Mouse (Mus musculus) CH12.LX (cell line): ENCODE results near the gene Slc25a12. TPM values are rescaled to one million over a fixed set of nuclear protein-coding genes. Genes with fewer than 3 reads are reported as not detected.

ENCODE experiments used
- DNase-seq: peaks from one replicate; pipeline ENCODE4 v3.0.0-alpha.2; 2013; ENCODE audit errors: extremely low read depth
- H3K27ac ChIP-seq: 2 replicates; pipeline ENCODE4 v1.5.1; 2012; ENCODE audit warnings: low read depth, mild to moderate bottlenecking, control low read depth, moderate library complexity; ENCODE audit not compliant: insufficient read depth
- H3K27me3 ChIP-seq: replicated peaks from 2 replicates; pipeline ENCODE3; 2012; ENCODE audit warnings: inconsistent platforms
- H3K36me3 ChIP-seq, 2 experiments: replicated peaks in 1 of 2; 2 replicates each; pipeline versions ENCODE3 to v1.6.1; 2012; ENCODE audit warnings: inconsistent platforms in 1 of 2, low read length in 1 of 2, mild to moderate bottlenecking in 1 of 2, mixed read lengths in 1 of 2, moderate library complexity in 1 of 2; ENCODE audit not compliant: control insufficient read depth in 1 of 2, insufficient read depth in 1 of 2
- H3K4me1 ChIP-seq, 2 experiments: 2 replicates each; pipeline ENCODE4 v1.6.1; 2012; ENCODE audit warnings: inconsistent platforms in 1 of 2, moderate library complexity in 1 of 2; ENCODE audit not compliant: insufficient read depth in 2 of 2, control insufficient read depth in 1 of 2
- H3K4me2 ChIP-seq: 2 replicates; pipeline ENCODE4 v1.6.1; 2012; ENCODE audit warnings: low read depth, mild to moderate bottlenecking, control low read depth; ENCODE audit not compliant: poor library complexity, insufficient read depth, severe bottlenecking
- H3K4me3 ChIP-seq, 3 experiments: fragments of 150-350 bp in 1 of 3; sonication (generic) in 1 of 3; replicated peaks in 1 of 3; 2 replicates each; pipeline versions ENCODE3 to v1.5.1; 2011 to 2012; ENCODE audit warnings: low read depth in 2 of 3, low read length in 2 of 3, mild to moderate bottlenecking in 2 of 3, moderate library complexity in 2 of 3, control low read depth in 1 of 3, improper control_type of control experiment in 1 of 3, inconsistent platforms in 1 of 3, mixed read lengths in 1 of 3; ENCODE audit not compliant: poor library complexity in 1 of 3
- H3K79me2 ChIP-seq: replicated peaks from 2 replicates; pipeline ENCODE4 v1.6.1; 2012; ENCODE audit warnings: mild to moderate bottlenecking, moderate library complexity; ENCODE audit not compliant: control insufficient read depth, poor library complexity, insufficient read depth, severe bottlenecking; ENCODE audit errors: extremely low read depth
- H3K9ac ChIP-seq: 2 replicates; pipeline ENCODE4 v1.6.1; 2012; ENCODE audit warnings: low read depth, mild to moderate bottlenecking, control low read depth, moderate library complexity; ENCODE audit not compliant: insufficient read depth
- H3K9me3 ChIP-seq: replicated peaks from 2 replicates; pipeline ENCODE3; 2012; ENCODE audit warnings: low read length, inconsistent platforms, mixed read lengths
- BHLHE40 ChIP-seq: IDR thresholded peaks from 2 replicates; pipeline ENCODE4 v1.6.1; 2011; ENCODE audit warnings: mild to moderate bottlenecking, low read depth, low read length, improper control_type of control experiment
- CHD1 ChIP-seq: IDR thresholded peaks from 2 replicates; pipeline ENCODE4 v1.6.1; 2012; ENCODE audit warnings: low read depth, low read length, improper control_type of control experiment, inconsistent platforms
- CHD2 ChIP-seq: IDR thresholded peaks from 2 replicates; pipeline ENCODE4 v1.6.1; 2011; ENCODE audit warnings: low read length, improper control_type of control experiment
- CTCF ChIP-seq, 2 experiments: IDR thresholded peaks in 1 of 2; conservative IDR thresholded peaks in 1 of 2; 2 replicates each; pipeline ENCODE4 v1.5.1; 2011 to 2012; ENCODE audit warnings: low read depth in 2 of 2, low read length in 2 of 2, improper control_type of control experiment in 1 of 2, inconsistent platforms in 1 of 2, mild to moderate bottlenecking in 1 of 2, moderate library complexity in 1 of 2
- E2F4 ChIP-seq: IDR thresholded peaks from 2 replicates; pipeline ENCODE4 v1.6.1; 2011; ENCODE audit warnings: low read depth, low read length, improper control_type of control experiment; ENCODE audit not compliant: insufficient replicate concordance
- ELF1 ChIP-seq: IDR thresholded peaks from 2 replicates; pipeline ENCODE4 v1.6.1; 2014; ENCODE audit warnings: low read depth, mild to moderate bottlenecking, inconsistent platforms, low read length, improper control_type of control experiment
- EP300 ChIP-seq: IDR thresholded peaks from 2 replicates; pipeline ENCODE4 v1.6.1; 2011; ENCODE audit warnings: low read length, improper control_type of control experiment
- ETS1 ChIP-seq: conservative IDR thresholded peaks from 2 replicates; pipeline ENCODE4 v1.6.1; 2012; ENCODE audit warnings: low read depth, mild to moderate bottlenecking, inconsistent platforms, low read length, improper control_type of control experiment, moderate library complexity
- GABPA ChIP-seq: IDR thresholded peaks from 2 replicates; pipeline ENCODE4 v1.6.1; 2012; ENCODE audit warnings: low read depth, low read length, improper control_type of control experiment, inconsistent platforms; ENCODE audit not compliant: insufficient replicate concordance
- IRF4 ChIP-seq: IDR thresholded peaks from 2 replicates; pipeline ENCODE4 v1.6.1; 2014; ENCODE audit warnings: low read depth, mild to moderate bottlenecking, inconsistent platforms, low read length, improper control_type of control experiment
- JUN ChIP-seq: IDR thresholded peaks from 2 replicates; pipeline ENCODE4 v1.6.1; 2011; ENCODE audit warnings: low read depth, mild to moderate bottlenecking, low read length, improper control_type of control experiment, moderate library complexity; ENCODE audit not compliant: insufficient read depth
- JUND ChIP-seq: conservative IDR thresholded peaks from 2 replicates; pipeline ENCODE4 v1.6.1; 2011; ENCODE audit warnings: low read depth, low read length, improper control_type of control experiment
- MAFK ChIP-seq: IDR thresholded peaks from 2 replicates; pipeline ENCODE4 v1.6.1; 2011; ENCODE audit warnings: low read length, improper control_type of control experiment; ENCODE audit not compliant: insufficient replicate concordance
- MAX ChIP-seq: IDR thresholded peaks from 2 replicates; pipeline ENCODE4 v1.6.1; 2011; ENCODE audit warnings: low read length, improper control_type of control experiment
- MAZ ChIP-seq: IDR thresholded peaks from 2 replicates; pipeline ENCODE4 v1.6.1; 2012; ENCODE audit warnings: low read depth, mild to moderate bottlenecking, inconsistent platforms, low read length, improper control_type of control experiment, moderate library complexity
- MEF2A ChIP-seq: IDR thresholded peaks from 2 replicates; pipeline ENCODE4 v1.6.1; 2014; ENCODE audit warnings: low read depth, mild to moderate bottlenecking, inconsistent platforms, low read length, improper control_type of control experiment, borderline replicate concordance
- MXI1 ChIP-seq: IDR thresholded peaks from 2 replicates; pipeline ENCODE4 v1.6.1; 2011; ENCODE audit warnings: mild to moderate bottlenecking, low read depth, low read length, improper control_type of control experiment
- NELFE ChIP-seq: IDR thresholded peaks from 2 replicates; pipeline ENCODE4 v1.6.1; 2011; ENCODE audit warnings: low read depth, low read length, improper control_type of control experiment
- NRF1 ChIP-seq: IDR thresholded peaks from 2 replicates; pipeline ENCODE4 v1.6.1; 2014; ENCODE audit warnings: low read depth, mild to moderate bottlenecking, inconsistent platforms, low read length, improper control_type of control experiment, moderate library complexity
- PAX5 ChIP-seq: IDR thresholded peaks from 2 replicates; pipeline ENCODE4 v1.6.1; 2012; ENCODE audit warnings: low read length, inconsistent platforms, mixed read lengths
- POLR2A ChIP-seq: IDR thresholded peaks from 2 replicates; pipeline ENCODE4 v1.6.1; 2011; ENCODE audit warnings: low read depth, mild to moderate bottlenecking, improper control_type of control experiment, low read length
- POLR2AphosphoS2 ChIP-seq: IDR thresholded peaks from 2 replicates; pipeline ENCODE4 v1.6.1; 2011; ENCODE audit warnings: low read depth, low read length, improper control_type of control experiment
- RAD21 ChIP-seq: IDR thresholded peaks from 2 replicates; pipeline ENCODE4 v1.6.1; 2011; ENCODE audit warnings: low read depth, mild to moderate bottlenecking, low read length, improper control_type of control experiment, moderate library complexity
- RCOR1 ChIP-seq: conservative IDR thresholded peaks from 2 replicates; pipeline ENCODE4 v1.6.1; 2012; ENCODE audit warnings: low read depth, mild to moderate bottlenecking, inconsistent platforms, low read length, improper control_type of control experiment
- TBP ChIP-seq: conservative IDR thresholded peaks from 2 replicates; pipeline ENCODE4 v1.6.1; 2011; ENCODE audit warnings: low read depth, low read length, improper control_type of control experiment
- TCF12 ChIP-seq: IDR thresholded peaks from 2 replicates; pipeline ENCODE4 v1.6.1; 2014; ENCODE audit warnings: low read depth, mild to moderate bottlenecking, inconsistent platforms, low read length, improper control_type of control experiment
- USF1 ChIP-seq: IDR thresholded peaks from 2 replicates; pipeline ENCODE4 v1.6.1; 2014; ENCODE audit warnings: low read depth, mild to moderate bottlenecking, inconsistent platforms, low read length, improper control_type of control experiment
- USF2 ChIP-seq: conservative IDR thresholded peaks from 2 replicates; pipeline ENCODE4 v1.6.1; 2011; ENCODE audit warnings: low read depth, low read length, improper control_type of control experiment
- ZC3H11A ChIP-seq: IDR thresholded peaks from 2 replicates; pipeline ENCODE4 v1.6.1; 2012; ENCODE audit warnings: low read depth, mild to moderate bottlenecking, inconsistent platforms, low read length, improper control_type of control experiment
- ZMIZ1 ChIP-seq: IDR thresholded peaks from 2 replicates; pipeline ENCODE4 v1.6.1; 2012; ENCODE audit warnings: low read depth, mild to moderate bottlenecking, inconsistent platforms, low read length, improper control_type of control experiment
- ZNF384 ChIP-seq: IDR thresholded peaks from 2 replicates; pipeline ENCODE4 v1.6.1; 2012; ENCODE audit warnings: low read depth, low read length, improper control_type of control experiment, inconsistent platforms
- dilution Hi-C: fragments of 300-500 bp; cut with MboI; formaldehyde crosslinking; loops from 2 replicates; pipeline ENCODE4 v1.14.3; 2020; ENCODE audit warnings: low sequenced_read_pairs; ENCODE audit not compliant: extremely low pct_unique_long_range_greater_than_20kb, extremely low pct_ligation_motif_present
- in situ Hi-C: fragments of 300-500 bp; cut with MboI; formaldehyde crosslinking; loops from 3 replicates; pipeline ENCODE4 v1.14.3; 2019; ENCODE audit warnings: low sequenced_read_pairs, low pct_ligation_motif_present, low pct_unique_long_range_greater_than_20kb, mixed read lengths
- polyA plus RNA-seq: library from polyadenylated mRNA; unstranded; fragments of >175 nt; gene quantifications from 2 replicates; pipeline ENCODE4 v1.2.1, GENCODE M21; 2012; ENCODE audit warnings: low read depth; ENCODE audit not compliant: insufficient read length
- total RNA-seq, 2 experiments: library from RNA; depleted of rRNA; stranded (reverse); fragments of 300-350 nt in 1 of 2; fragments of >200 nt in 1 of 2; gene quantifications; 2 replicates each; pipeline ENCODE4 v1.2.3; 2012 to 2014

Gene Slc25a12
- total and polyA plus RNA-seq, 3 experiments: 97.1 to 211 (median 123) TPM

DNA sequence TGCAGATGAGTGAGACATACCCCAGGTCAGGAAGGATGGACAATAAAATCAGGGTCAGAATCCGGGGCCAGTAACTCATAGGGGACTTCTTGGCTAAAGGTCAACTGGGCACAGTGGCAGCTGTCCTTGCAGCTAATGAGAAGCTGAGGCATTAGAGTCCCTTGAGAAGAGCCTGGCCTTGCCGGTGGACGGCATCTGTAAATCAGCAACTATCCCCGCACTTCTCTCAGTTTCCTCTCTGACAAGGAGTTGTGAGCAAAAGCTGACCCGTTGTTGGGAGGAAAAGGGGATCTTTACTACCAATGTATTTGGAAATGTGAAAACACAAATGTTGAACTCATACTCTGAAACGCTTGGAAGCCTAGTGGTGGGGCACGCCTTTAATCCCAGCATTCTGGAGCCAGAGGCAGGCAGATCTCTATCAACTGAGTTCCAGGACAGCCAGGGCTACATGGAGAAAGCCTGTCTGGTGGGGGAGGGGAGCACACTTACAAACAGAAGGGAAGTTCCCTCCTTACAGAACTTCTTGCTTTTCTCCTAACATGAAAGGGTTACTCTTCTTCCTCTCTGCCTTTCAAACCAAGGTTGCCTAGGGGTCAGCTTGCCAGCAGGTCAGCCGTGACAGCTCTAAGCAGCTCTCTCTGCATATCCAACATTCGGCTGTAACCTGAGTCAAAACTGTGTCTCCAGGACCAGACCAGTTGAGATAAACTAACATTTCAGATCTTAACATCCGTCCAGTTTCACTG lies 14.1 kb downstream of the Slc25a12 start:
- Histone ChIP-seq H3K36me3 (peaks cover 5 to 45% of the 10 kb centered on the region in 2 experiments), H3K9ac (no peak overlapping the region), H3K4me2 (peak overlapping the region; percentile 65), H3K27me3 (no peaks in the 10 kb centered on the region), H3K79me2 (peaks cover 7% of the 10 kb centered on the region), H3K4me1 (peaks cover 13 to 25% of the 10 kb centered on the region in 2 experiments), H3K9me3 (no peaks in the 10 kb centered on the region), H3K4me3 (no peak overlapping the region), H3K27ac (peak overlapping the region; percentile 27; the same call in 1 of the 2 replicates)
- in situ Hi-C loops: no loop called here
- no peak for TF ChIP-seq RAD21
- TF ChIP-seq ELF1: no peak
- TF ChIP-seq CHD2: peak; percentile 72; the same call in 1 of the 2 replicates
- no peak for TF ChIP-seq TBP
- no peak; the same call in 1 of the 2 replicates for TF ChIP-seq TCF12
- no peak for TF ChIP-seq GABPA
- TF ChIP-seq MAX: no peak
- TF ChIP-seq NELFE: peak; percentile 41; the same call in 1 of the 2 replicates
- no peak for TF ChIP-seq USF1
- 0 out of 2 replicates have a peak, but pooled peaks have one; percentile 15 for TF ChIP-seq ETS1
- no peak for TF ChIP-seq ZMIZ1
- no peak for TF ChIP-seq E2F4
- TF ChIP-seq CTCF (conservative IDR thresholded peaks at IDR 0.05 in 1 of 2, IDR thresholded peaks at IDR 0.05 in 1 of 2; ENCODE audit: low read depth in 2 of 2, low read length in 2 of 2): no peak
- TF ChIP-seq USF2: no peak
- no peak for TF ChIP-seq IRF4
- TF ChIP-seq RCOR1: no peak
- peak; percentile 58; the same call in 1 of the 2 replicates for TF ChIP-seq BHLHE40
- TF ChIP-seq MAZ: no peak
- no peak for TF ChIP-seq JUN
- TF ChIP-seq POLR2A: no peak
- TF ChIP-seq JUND: no peak
- no peak for TF ChIP-seq ZNF384
- TF ChIP-seq PAX5: no peak
- no peak for TF ChIP-seq CHD1
- no peak for TF ChIP-seq MEF2A
- TF ChIP-seq EP300: no peak; the same call in 1 of the 2 replicates
- no peak for TF ChIP-seq POLR2AphosphoS2
- TF ChIP-seq ZC3H11A: no peak
- TF ChIP-seq MAFK: no peak
- no peak for TF ChIP-seq MXI1
- TF ChIP-seq NRF1: no peak
- dilution Hi-C loops: no loop called here
- DNase-seq: peak; percentile 82
